Mouse (Mus musculus): ENCODE measurements around the gene Arhgef3. TPM values are rescaled to one million over a fixed set of nuclear protein-coding genes. Genes with fewer than 3 reads are reported as not detected.

The Arhgef3 gene
- polyA plus RNA-seq, 1 experiment from 2014 or later, result 6.4 TPM

GRCm38 (mm10) chr14:27331490-27332035 is 216.9 kb downstream of the Arhgef3 start:
- Histone ChIP-seq H3K9ac (ENCODE audit: low read depth, low read length) (no peak overlapping the region), H3K27me3 (replicated peaks; ENCODE audit: control insufficient read depth, insufficient read depth, low read length) (no peaks in the 10 kb centered on the region), H3K27ac (ENCODE audit: low read depth, low read length) (no peak overlapping the region), H3K36me3 (ENCODE audit: control insufficient read depth, insufficient read depth, low read length) (no peaks in the 10 kb centered on the region), H3K9me3 (ENCODE audit: control insufficient read depth, low read length) (no peaks in the 10 kb centered on the region), H3K4me3 (ENCODE audit: low read depth, low read length) (no peak overlapping the region), H3K4me1 (replicated peaks; ENCODE audit: control insufficient read depth, insufficient read depth, low read length) (peaks cover 4% of the 10 kb centered on the region; the same call in 1 of the 2 replicates), H3K4me2 (no peak overlapping the region)
- 68% methylated on average over 10 of the region's 10 CpGs for WGBS
- ATAC-seq (replicated peaks; ENCODE audit: low FRiP score) (no peak), DNase-seq (ENCODE audit: low spot score) (no peak)

GRCm38 (mm10) chr14:27332359-27332987 is 217.8 kb downstream of the Arhgef3 start:
- H3K27me3 ChIP-seq (replicated peaks; ENCODE audit: control insufficient read depth, insufficient read depth, low read length), result no peaks in the 10 kb centered on the region; the same call in 1 of the 2 replicates
- H3K27ac ChIP-seq (ENCODE audit: low read depth, low read length), result no peak overlapping the region
- H3K36me3 ChIP-seq (ENCODE audit: control insufficient read depth, insufficient read depth, low read length), result no peaks in the 10 kb centered on the region
- H3K4me3 ChIP-seq (ENCODE audit: low read depth, low read length), result no peak overlapping the region
- H3K4me1 ChIP-seq (replicated peaks; ENCODE audit: control insufficient read depth, insufficient read depth, low read length), result peaks cover 4% of the 10 kb centered on the region; the same call in 1 of the 2 replicates
- H3K4me2 ChIP-seq, result no peak overlapping the region
- H3K9ac ChIP-seq (ENCODE audit: low read depth, low read length), result no peak overlapping the region
- WGBS, result 60% methylated on average over 4 of the region's 4 CpGs
- H3K9me3 ChIP-seq (ENCODE audit: control insufficient read depth, low read length), result no peaks in the 10 kb centered on the region
- no peak for DNase-seq (ENCODE audit: low spot score)
- ATAC-seq (replicated peaks; ENCODE audit: low FRiP score), result no peak

DNA sequence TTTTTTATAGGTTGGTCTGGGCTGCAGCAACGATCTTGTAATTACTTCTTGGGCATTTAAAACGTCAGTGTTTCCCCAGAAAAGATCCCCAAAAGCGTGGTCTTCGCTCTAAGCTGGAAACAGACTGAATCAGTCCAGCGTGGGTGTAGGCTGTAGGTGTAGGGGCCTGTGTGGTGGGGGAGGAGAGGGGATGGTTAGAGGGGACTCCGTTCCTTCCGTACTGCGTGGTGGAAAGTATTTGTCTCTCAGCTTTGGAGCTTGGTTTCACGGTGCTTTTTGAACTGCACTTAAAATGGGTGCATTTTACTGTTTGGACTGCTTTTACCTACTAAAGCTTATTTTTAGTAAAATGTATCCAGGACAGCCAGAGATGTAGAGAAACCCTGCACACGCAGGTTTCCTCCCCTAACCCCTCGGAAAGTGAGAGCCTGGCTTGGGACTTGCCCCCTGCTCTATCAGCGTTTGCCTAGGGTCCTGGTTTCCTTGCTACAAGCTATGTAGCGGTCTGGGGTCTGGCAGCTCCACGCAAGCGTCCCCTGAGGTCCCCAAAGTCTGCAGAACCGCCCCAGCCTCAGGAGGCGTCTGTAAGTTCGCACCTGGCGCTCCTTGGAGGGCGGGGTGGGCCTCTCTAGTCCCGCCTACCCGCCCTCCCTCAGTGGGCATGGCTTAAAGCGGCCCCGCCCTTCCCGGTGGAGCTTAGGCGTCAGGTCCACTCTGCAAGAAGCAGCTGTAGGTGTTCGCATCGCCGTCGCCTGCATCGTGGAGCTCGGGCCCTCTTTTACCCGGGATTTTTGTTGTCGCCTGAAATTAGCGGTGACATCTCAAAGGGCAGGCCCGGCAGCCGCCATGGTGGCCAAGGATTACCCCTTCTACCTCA is 220.9 kb downstream of the Arhgef3 start:
- ATAC-seq (replicated peaks; ENCODE audit: low FRiP score) (peak; percentile 96), DNase-seq (ENCODE audit: low spot score) (peak; percentile 87)
- no peaks in the 10 kb centered on the region; the same call in 1 of the 2 replicates for H3K27me3 ChIP-seq (replicated peaks; ENCODE audit: control insufficient read depth, insufficient read depth, low read length)
- no peaks in the 10 kb centered on the region for H3K9me3 ChIP-seq (ENCODE audit: control insufficient read depth, low read length)
- no peaks in the 10 kb centered on the region for H3K36me3 ChIP-seq (ENCODE audit: control insufficient read depth, insufficient read depth, low read length)
- peak overlapping the region; percentile 99 for H3K4me2 ChIP-seq
- WGBS, result 3% methylated on average over 37 of the region's 37 CpGs
- H3K27ac ChIP-seq (ENCODE audit: low read depth, low read length), result no peak overlapping the region
- peak overlapping the region; percentile 61 for H3K9ac ChIP-seq (ENCODE audit: low read depth, low read length)
- peak overlapping the region; percentile 56 for H3K4me3 ChIP-seq (ENCODE audit: low read depth, low read length)
- H3K4me1 ChIP-seq (replicated peaks; ENCODE audit: control insufficient read depth, insufficient read depth, low read length), result peaks cover 4% of the 10 kb centered on the region; the same call in 1 of the 2 replicates

DNA sequence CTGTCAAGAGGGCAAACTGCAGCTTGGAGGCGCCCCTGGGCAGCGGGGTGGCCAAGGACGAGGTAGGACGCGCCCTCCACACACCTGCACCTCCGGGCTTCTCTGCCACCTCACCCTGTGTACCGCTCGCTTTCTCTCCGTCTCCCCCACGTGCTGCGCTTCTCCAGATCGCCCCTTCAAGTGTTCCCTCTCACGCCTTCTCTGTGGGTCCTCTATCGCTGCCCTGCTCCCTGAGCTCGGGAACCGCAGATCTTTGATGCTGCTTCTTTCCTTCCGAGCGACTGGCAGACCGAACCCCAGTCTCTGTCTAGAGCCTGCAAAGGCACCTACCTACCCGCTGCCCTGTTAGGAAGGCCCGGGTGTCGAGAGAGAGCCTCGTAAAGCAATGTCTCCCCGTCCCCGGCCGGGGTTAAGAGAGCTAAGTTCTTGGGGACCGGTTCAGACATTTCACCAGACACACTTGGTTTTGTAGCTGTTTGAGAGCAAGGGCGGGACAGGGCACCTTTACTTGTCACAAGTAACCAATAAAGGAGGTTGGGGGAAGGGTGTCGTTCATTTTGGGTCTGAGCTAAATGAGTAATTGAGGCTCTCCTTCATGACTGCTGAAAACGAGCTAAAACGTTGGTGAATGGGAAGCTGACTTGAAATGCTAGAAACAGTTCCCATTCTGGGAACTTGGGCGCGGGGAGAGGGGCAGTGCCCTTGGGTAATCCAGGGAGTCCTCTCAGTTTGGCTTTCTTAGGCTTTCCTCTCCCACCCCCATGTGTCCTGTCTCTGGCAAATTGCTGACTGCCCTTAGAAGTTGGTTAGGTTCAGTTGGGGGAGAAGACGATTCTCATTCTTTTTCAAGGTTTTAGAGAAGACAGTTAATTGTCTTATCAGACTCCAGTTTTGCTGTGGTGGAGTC is 221.8 kb downstream of the Arhgef3 start:
- peak overlapping the region; percentile 56 for H3K4me3 ChIP-seq (ENCODE audit: low read depth, low read length)
- H3K27ac ChIP-seq (ENCODE audit: low read depth, low read length), result no peak overlapping the region
- 1% methylated on average over 30 of the region's 34 CpGs for WGBS
- no peaks in the 10 kb centered on the region for H3K9me3 ChIP-seq (ENCODE audit: control insufficient read depth, low read length)
- ATAC-seq (replicated peaks; ENCODE audit: low FRiP score), result peak; percentile 56
- H3K36me3 ChIP-seq (ENCODE audit: control insufficient read depth, insufficient read depth, low read length), result no peaks in the 10 kb centered on the region
- peak overlapping the region; percentile 61 for H3K9ac ChIP-seq (ENCODE audit: low read depth, low read length)
- no peaks in the 10 kb centered on the region; the same call in 1 of the 2 replicates for H3K27me3 ChIP-seq (replicated peaks; ENCODE audit: control insufficient read depth, insufficient read depth, low read length)
- peak overlapping the region; percentile 99 for H3K4me2 ChIP-seq
- peak; percentile 57 for DNase-seq (ENCODE audit: low spot score)
- peaks cover 9% of the 10 kb centered on the region; the same call in 1 of the 2 replicates for H3K4me1 ChIP-seq (replicated peaks; ENCODE audit: control insufficient read depth, insufficient read depth, low read length)

DNA sequence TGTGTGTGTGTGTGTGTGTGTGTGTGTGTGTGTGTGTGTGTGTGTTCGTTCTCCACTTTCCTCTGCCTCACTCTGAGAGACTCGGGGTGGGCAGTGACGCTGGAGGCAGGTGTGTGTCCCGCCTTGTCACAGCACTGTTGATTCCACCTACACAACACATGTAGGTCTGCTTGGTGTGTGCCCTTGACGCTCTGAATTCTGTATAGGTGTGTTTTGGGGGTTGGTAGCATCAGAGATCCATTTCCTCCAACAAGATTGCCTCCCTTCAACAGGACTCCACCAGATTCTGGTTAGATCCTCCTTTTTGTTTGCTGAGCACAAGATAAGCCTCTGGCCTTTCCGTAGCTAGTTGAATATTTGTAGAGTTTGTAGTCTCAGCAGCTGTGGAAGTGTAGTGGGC is 222.5 kb downstream of the Arhgef3 start:
- 53% methylated on average over 6 of the region's 6 CpGs for WGBS
- Histone ChIP-seq H3K4me2 (peak overlapping the region; percentile 99), H3K36me3 (ENCODE audit: control insufficient read depth, insufficient read depth, low read length) (no peaks in the 10 kb centered on the region), H3K4me1 (replicated peaks; ENCODE audit: control insufficient read depth, insufficient read depth, low read length) (peaks cover 9% of the 10 kb centered on the region; the same call in 1 of the 2 replicates), H3K27ac (ENCODE audit: low read depth, low read length) (no peak overlapping the region), H3K9me3 (ENCODE audit: control insufficient read depth, low read length) (no peaks in the 10 kb centered on the region), H3K9ac (ENCODE audit: low read depth, low read length) (no peak overlapping the region), H3K27me3 (replicated peaks; ENCODE audit: control insufficient read depth, insufficient read depth, low read length) (no peaks in the 10 kb centered on the region; the same call in 1 of the 2 replicates), H3K4me3 (ENCODE audit: low read depth, low read length) (peak overlapping the region; percentile 56)
- no peak for ATAC-seq (replicated peaks; ENCODE audit: low FRiP score)
- DNase-seq (ENCODE audit: low spot score), result no peak

DNA sequence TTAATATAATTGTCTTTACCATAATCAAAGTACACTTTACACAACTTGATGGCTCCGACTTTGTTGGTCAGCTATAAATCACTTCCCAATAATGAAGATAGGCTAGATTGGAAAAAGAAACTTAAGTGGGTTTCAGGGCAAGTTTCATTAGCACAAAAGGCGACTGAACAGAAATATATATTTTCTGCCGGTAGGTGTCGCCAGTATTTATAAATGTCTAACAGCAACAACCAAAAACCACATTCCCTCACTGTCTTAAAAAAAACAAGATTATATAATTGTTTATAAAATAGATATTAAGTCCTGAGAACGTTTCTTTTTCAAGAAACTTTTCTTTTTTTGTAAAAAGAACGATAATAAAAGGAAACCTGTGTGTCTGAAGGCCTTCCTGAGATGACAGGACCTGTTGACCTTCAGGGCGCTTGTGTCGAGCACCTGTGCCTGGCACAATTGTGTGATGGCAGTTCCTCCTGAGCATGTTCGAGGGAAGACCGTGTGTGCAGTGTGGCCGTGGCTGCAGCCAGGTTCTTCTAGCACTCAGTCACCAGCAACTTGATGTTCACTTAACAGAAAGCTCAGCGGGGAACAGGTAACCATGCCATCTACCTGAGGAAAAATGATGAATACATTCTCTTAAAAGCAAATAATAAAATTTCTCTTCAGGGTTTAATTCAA is 223.5 kb downstream of the Arhgef3 start:
- Histone ChIP-seq H3K4me2 (no peak overlapping the region), H3K4me3 (ENCODE audit: low read depth, low read length) (no peak overlapping the region), H3K27ac (ENCODE audit: low read depth, low read length) (no peak overlapping the region), H3K9me3 (ENCODE audit: control insufficient read depth, low read length) (no peaks in the 10 kb centered on the region), H3K9ac (ENCODE audit: low read depth, low read length) (no peak overlapping the region), H3K27me3 (replicated peaks; ENCODE audit: control insufficient read depth, insufficient read depth, low read length) (no peaks in the 10 kb centered on the region; the same call in 1 of the 2 replicates), H3K4me1 (replicated peaks; ENCODE audit: control insufficient read depth, insufficient read depth, low read length) (peaks cover 9% of the 10 kb centered on the region; the same call in 1 of the 2 replicates), H3K36me3 (ENCODE audit: control insufficient read depth, insufficient read depth, low read length) (no peaks in the 10 kb centered on the region)
- ATAC-seq (replicated peaks; ENCODE audit: low FRiP score) (no peak), DNase-seq (ENCODE audit: low spot score) (no peak)
- WGBS, result 33% methylated on average over 12 of the region's 12 CpGs

GRCm38 (mm10) chr14:27340682-27341415 is 226.2 kb downstream of the Arhgef3 start:
- no peak overlapping the region for H3K27ac ChIP-seq (ENCODE audit: low read depth, low read length)
- no peaks in the 10 kb centered on the region for H3K9me3 ChIP-seq (ENCODE audit: control insufficient read depth, low read length)
- 64% methylated on average over 5 of the region's 5 CpGs for WGBS
- peaks cover 9% of the 10 kb centered on the region; the same call in 1 of the 2 replicates for H3K4me1 ChIP-seq (replicated peaks; ENCODE audit: control insufficient read depth, insufficient read depth, low read length)
- no peak overlapping the region for H3K9ac ChIP-seq (ENCODE audit: low read depth, low read length)
- H3K4me3 ChIP-seq (ENCODE audit: low read depth, low read length), result no peak overlapping the region
- H3K4me2 ChIP-seq, result no peak overlapping the region
- no peak for ATAC-seq (replicated peaks; ENCODE audit: low FRiP score)
- H3K36me3 ChIP-seq (ENCODE audit: control insufficient read depth, insufficient read depth, low read length), result no peaks in the 10 kb centered on the region
- no peaks in the 10 kb centered on the region; the same call in 1 of the 2 replicates for H3K27me3 ChIP-seq (replicated peaks; ENCODE audit: control insufficient read depth, insufficient read depth, low read length)
- no peak for DNase-seq (ENCODE audit: low spot score)
